Mouse (Mus musculus) liver, embryonic 12.5 days (tissue): ENCODE measurements around the gene Cfap43. TPM values are rescaled to one million over a fixed set of nuclear protein-coding genes. Genes with fewer than 3 reads are reported as not detected.

Source experiments
- ATAC-seq: fragments of 200-750 bp; cut with Nextera tagmentation; 2 replicates; pipeline ENCODE4 v1.8.0; 2017; ENCODE audit warnings: moderate number of reproducible peaks, mild to moderate bottlenecking, moderate library complexity
- H3K27ac ChIP-seq: fragments of 300-500 bp; sonication (generic); 2 replicates; pipeline ENCODE4 v1.5.1; 2016; ENCODE audit warnings: mild to moderate bottlenecking
- H3K27me3 ChIP-seq: fragments of 300-500 bp; sonication (generic); replicated peaks from 2 replicates; pipeline ENCODE4 v1.6.1; 2016; ENCODE audit warnings: mild to moderate bottlenecking, moderate library complexity
- H3K36me3 ChIP-seq: fragments of 300-500 bp; sonication (generic); 2 replicates; pipeline ENCODE4 v1.6.1; 2016; ENCODE audit warnings: mild to moderate bottlenecking, moderate library complexity
- H3K4me1 ChIP-seq: fragments of 300-500 bp; sonication (generic); 2 replicates; pipeline ENCODE4 v1.6.1; 2016
- H3K4me2 ChIP-seq: fragments of 300-500 bp; sonication (generic); 2 replicates; pipeline ENCODE4 v1.6.1; 2016; ENCODE audit warnings: mild to moderate bottlenecking, moderate library complexity
- H3K4me3 ChIP-seq: fragments of 300-500 bp; sonication (generic); 2 replicates; pipeline ENCODE4 v1.5.1; 2016; ENCODE audit warnings: mild to moderate bottlenecking, moderate library complexity
- H3K9ac ChIP-seq: fragments of 300-500 bp; sonication (generic); 2 replicates; pipeline ENCODE4 v1.6.1; 2016; ENCODE audit warnings: mild to moderate bottlenecking, moderate library complexity
- H3K9me3 ChIP-seq: fragments of 300-500 bp; sonication (generic); replicated peaks from 2 replicates; pipeline ENCODE4 v1.6.1; 2016; ENCODE audit warnings: mild to moderate bottlenecking, moderate library complexity
- WGBS: fragments of 180-500 bp; shearing (Covaris S2); methylation state at CpG from one replicate; pipeline ENCODE4 v1.1.7; 2016; ENCODE audit not compliant: insufficient replicate concordance; 5-methylcytosine and 5-hydroxymethylcytosine counted together
- polyA plus RNA-seq: library from polyadenylated mRNA; unstranded; fragments of >200 nt; fragmentation: Nextera tagmentation; extraction: Ambion mirVana; gene quantifications from 2 replicates; pipeline ENCODE4 v1.2.1, GENCODE M21; 2016

The Cfap43 gene
- polyA plus RNA-seq, 1 experiment from 2014 or later: 0.04 TPM

- H3K9ac ChIP-seq: no peak overlapping the region
- WGBS: 39% methylated on average over 8 of the region's 8 CpGs
These were observed 20.5 kb downstream of the Cfap43 start for GRCm38 (mm10) chr19:47898472-47899079.

GRCm38 (mm10) chr19:47893092-47893491, 26.0 kb downstream of the Cfap43 start:
- no peak for ATAC-seq
- no peak overlapping the region for H3K4me3 ChIP-seq
- no peak overlapping the region for H3K27ac ChIP-seq
- H3K4me2 ChIP-seq: no peak overlapping the region
- H3K27me3 ChIP-seq: no peaks in the 10 kb centered on the region
- H3K9me3 ChIP-seq: no peaks in the 10 kb centered on the region
- peaks cover 12% of the 10 kb centered on the region for H3K4me1 ChIP-seq
- H3K9ac ChIP-seq: no peak overlapping the region
- H3K36me3 ChIP-seq: peaks cover 47% of the 10 kb centered on the region
- 85% methylated on average over 6 of the region's 6 CpGs for WGBS

More at GRCm38 (mm10) chr19:47898472-47899079, 20.5 kb downstream of the Cfap43 start:
- no peaks in the 10 kb centered on the region for H3K9me3 ChIP-seq
- peak overlapping the region; percentile 44 for H3K4me2 ChIP-seq
- H3K4me3 ChIP-seq: no peak overlapping the region
- ATAC-seq: peak; percentile 89
- peaks cover 42% of the 10 kb centered on the region for H3K36me3 ChIP-seq
- peak overlapping the region; percentile 70 for H3K27ac ChIP-seq
- no peaks in the 10 kb centered on the region for H3K27me3 ChIP-seq
- peaks cover 65% of the 10 kb centered on the region for H3K4me1 ChIP-seq

GRCm38 (mm10) chr19:47891562-47892312, 27.4 kb downstream of the Cfap43 start:
- no peak for ATAC-seq
- no peaks in the 10 kb centered on the region for H3K27me3 ChIP-seq
- peaks cover 34% of the 10 kb centered on the region for H3K36me3 ChIP-seq
- H3K4me2 ChIP-seq: no peak overlapping the region
- 82% methylated on average over 11 of the region's 11 CpGs for WGBS
- no peak overlapping the region for H3K4me3 ChIP-seq
- no peak overlapping the region for H3K27ac ChIP-seq
- no peaks in the 10 kb centered on the region for H3K4me1 ChIP-seq
- no peak overlapping the region for H3K9ac ChIP-seq
- no peaks in the 10 kb centered on the region for H3K9me3 ChIP-seq

- Histone ChIP-seq H3K27ac (0 out of 2 replicates have a peak overlapping the region, but pooled peaks have one; percentile 13), H3K36me3 (peaks cover 23% of the 10 kb centered on the region), H3K4me2 (no peak overlapping the region), H3K9me3 (no peaks in the 10 kb centered on the region), H3K4me1 (peaks cover 3% of the 10 kb centered on the region; the same call in 1 of the 2 replicates), H3K4me3 (no peak overlapping the region), H3K27me3 (no peaks in the 10 kb centered on the region), H3K9ac (no peak overlapping the region)
- 57% methylated on average over 10 of the region's 10 CpGs for WGBS
- no peak for ATAC-seq
These were observed 28.5 kb downstream of the Cfap43 start for GRCm38 (mm10) chr19:47890489-47891130.

- Histone ChIP-seq H3K9me3 (no peaks in the 10 kb centered on the region), H3K27me3 (no peaks in the 10 kb centered on the region), H3K9ac (no peak overlapping the region), H3K4me3 (no peak overlapping the region), H3K36me3 (no peaks in the 10 kb centered on the region), H3K4me2 (no peak overlapping the region), H3K27ac (no peak overlapping the region), H3K4me1 (peaks cover 14% of the 10 kb centered on the region; the same call in 1 of the 2 replicates)
- 80% methylated on average over 8 of the region's 8 CpGs for WGBS
- ATAC-seq: no peak
These were observed 31.1 kb downstream of the Cfap43 start for GRCm38 (mm10) chr19:47888037-47888436.

GRCm38 (mm10) chr19:47887417-47887816, 31.7 kb downstream of the Cfap43 start:
- no peaks in the 10 kb centered on the region for H3K9me3 ChIP-seq
- H3K4me1 ChIP-seq: peaks cover 14% of the 10 kb centered on the region; the same call in 1 of the 2 replicates
- 74% methylated on average over 10 of the region's 10 CpGs for WGBS

GRCm38 (mm10) chr19:47886617-47887016, 32.5 kb downstream of the Cfap43 start:
- WGBS: 71% methylated on average over 7 of the region's 7 CpGs
- H3K36me3 ChIP-seq: no peaks in the 10 kb centered on the region
- no peaks in the 10 kb centered on the region for H3K9me3 ChIP-seq
- no peak overlapping the region for H3K27ac ChIP-seq
- H3K4me1 ChIP-seq: peaks cover 14% of the 10 kb centered on the region; the same call in 1 of the 2 replicates
- ATAC-seq: no peak
- H3K9ac ChIP-seq: no peak overlapping the region
- no peak overlapping the region for H3K4me2 ChIP-seq
- 0 out of 2 replicates have a peak, but pooled peaks cover 3% of the 10 kb centered on the region for H3K27me3 ChIP-seq
- no peak overlapping the region for H3K4me3 ChIP-seq

More at GRCm38 (mm10) chr19:47887417-47887816, 31.7 kb downstream of the Cfap43 start:
- Histone ChIP-seq H3K9ac (no peak overlapping the region), H3K27ac (no peak overlapping the region), H3K36me3 (no peaks in the 10 kb centered on the region), H3K4me2 (no peak overlapping the region), H3K4me3 (no peak overlapping the region), H3K27me3 (no peaks in the 10 kb centered on the region)
- ATAC-seq: no peak

GRCm38 (mm10) chr19:47885886-47886285, 33.2 kb downstream of the Cfap43 start:
- Histone ChIP-seq H3K27me3 (peaks cover 3% of the 10 kb centered on the region; the same call in 1 of the 2 replicates), H3K9ac (no peak overlapping the region), H3K27ac (no peak overlapping the region), H3K36me3 (no peaks in the 10 kb centered on the region), H3K4me3 (no peak overlapping the region), H3K4me1 (peaks cover 14% of the 10 kb centered on the region; the same call in 1 of the 2 replicates), H3K4me2 (no peak overlapping the region), H3K9me3 (no peaks in the 10 kb centered on the region)
- WGBS: 49% methylated on average over 11 of the region's 11 CpGs
- no peak for ATAC-seq

- Histone ChIP-seq H3K36me3 (no peaks in the 10 kb centered on the region), H3K4me3 (no peak overlapping the region), H3K9ac (no peak overlapping the region), H3K27ac (no peak overlapping the region), H3K4me2 (no peak overlapping the region), H3K27me3 (peaks cover 3% of the 10 kb centered on the region; the same call in 1 of the 2 replicates), H3K4me1 (peaks cover 14% of the 10 kb centered on the region; the same call in 1 of the 2 replicates), H3K9me3 (no peaks in the 10 kb centered on the region)
- no peak for ATAC-seq
- WGBS: 54% methylated on average over 7 of the region's 7 CpGs
These were observed 33.8 kb downstream of the Cfap43 start for GRCm38 (mm10) chr19:47885191-47885743.

GRCm38 (mm10) chr19:47884296-47885085, 34.6 kb downstream of the Cfap43 start:
- 61% methylated on average over 13 of the region's 13 CpGs for WGBS
- Histone ChIP-seq H3K27me3 (peaks cover 3% of the 10 kb centered on the region; the same call in 1 of the 2 replicates), H3K9me3 (no peaks in the 10 kb centered on the region), H3K9ac (no peak overlapping the region), H3K27ac (no peak overlapping the region), H3K4me3 (no peak overlapping the region), H3K4me2 (no peak overlapping the region), H3K36me3 (no peaks in the 10 kb centered on the region), H3K4me1 (peaks cover 14% of the 10 kb centered on the region; the same call in 1 of the 2 replicates)
- ATAC-seq: no peak

- no peaks in the 10 kb centered on the region for H3K36me3 ChIP-seq
- H3K27ac ChIP-seq: no peak overlapping the region
- H3K4me3 ChIP-seq: no peak overlapping the region
- 49% methylated on average over 9 of the region's 9 CpGs for WGBS
- no peak overlapping the region for H3K4me2 ChIP-seq
- peaks cover 3% of the 10 kb centered on the region; the same call in 1 of the 2 replicates for H3K27me3 ChIP-seq
- no peak overlapping the region for H3K9ac ChIP-seq
- no peak for ATAC-seq
- H3K4me1 ChIP-seq: peaks cover 14% of the 10 kb centered on the region; the same call in 1 of the 2 replicates
- no peaks in the 10 kb centered on the region for H3K9me3 ChIP-seq
These were observed 36.2 kb downstream of the Cfap43 start for GRCm38 (mm10) chr19:47882882-47883254.
